Mouse (Mus musculus): ENCODE measurements at regions not wholly inside any gene's neighbourhood (a gene's known extent, or its start where the extent isn't known, plus 50 kb on each side); places are given as distances from the start of the nearest gene placed in this dataset.

DNA sequence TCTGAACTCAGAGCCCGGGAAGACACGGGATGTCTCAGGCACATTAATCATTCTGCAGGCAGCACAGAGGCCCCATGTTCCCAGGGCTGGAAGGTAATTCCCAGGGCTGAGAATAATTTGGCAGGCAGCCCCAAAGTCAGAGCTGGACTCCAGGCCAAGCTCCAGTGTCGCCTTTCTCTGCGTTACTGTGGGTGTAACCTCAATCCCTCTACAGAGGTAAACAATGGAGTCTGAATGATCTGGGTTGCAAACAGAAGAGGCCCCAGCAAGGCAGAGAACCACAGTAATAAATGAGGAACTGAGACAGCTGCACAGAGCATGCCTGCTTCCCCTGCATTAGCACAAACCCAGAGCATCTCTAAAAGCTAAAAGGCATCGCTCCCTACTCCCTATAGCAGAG, 184.8 kb downstream of the H2al1j start:
- Histone ChIP-seq H3K36me3 (ENCODE audit: control insufficient read depth, insufficient read depth, low read length) (no peaks in the 10 kb centered on the region), H3K27ac (ENCODE audit: control insufficient read depth, insufficient read depth, low read depth, low read length) (no peak overlapping the region)
- TF ChIP-seq POLR2A (IDR thresholded peaks at IDR 0.05; ENCODE audit: control insufficient read depth, low read depth, low read length), result no peak
- TF ChIP-seq CTCF (IDR thresholded peaks at IDR 0.05; ENCODE audit: control insufficient read depth, insufficient read depth, insufficient replicate concordance, low read depth, low read length), result no peak

DNA sequence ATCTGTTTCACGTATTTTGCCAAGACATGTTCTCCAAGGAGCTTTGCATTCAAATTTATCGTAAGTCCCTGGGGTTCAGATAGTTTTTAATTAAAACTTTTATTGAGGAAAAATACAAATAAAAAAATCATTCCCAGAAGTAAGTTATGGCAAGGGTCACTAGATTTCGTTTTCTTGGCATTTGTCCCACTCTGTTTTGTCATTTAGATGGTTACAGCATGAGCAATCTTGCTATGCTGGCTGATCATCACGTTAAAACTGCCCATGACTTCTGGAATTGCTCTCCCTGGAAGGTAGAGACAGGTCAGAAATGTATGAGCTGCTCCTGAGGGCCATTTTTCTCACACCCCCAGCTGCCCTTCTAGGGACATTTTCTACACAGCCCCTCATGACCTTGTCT, 185.3 kb downstream of the H2al1j start:
- Histone ChIP-seq H3K27ac (ENCODE audit: control insufficient read depth, insufficient read depth, low read depth, low read length) (no peak overlapping the region), H3K27me3 (ENCODE audit: control insufficient read depth, insufficient read depth, low read length) (no peaks in the 10 kb centered on the region), H3K4me3 (ENCODE audit: control insufficient read depth, low read depth, low read length) (no peak overlapping the region), H3K36me3 (ENCODE audit: control insufficient read depth, insufficient read depth, low read length) (no peaks in the 10 kb centered on the region), H3K4me1 (ENCODE audit: control insufficient read depth, insufficient read depth, low read length) (no peaks in the 10 kb centered on the region)
- TF ChIP-seq POLR2A (IDR thresholded peaks at IDR 0.05; ENCODE audit: control insufficient read depth, low read depth, low read length), result no peak
- TF ChIP-seq CTCF (IDR thresholded peaks at IDR 0.05; ENCODE audit: control insufficient read depth, insufficient read depth, insufficient replicate concordance, low read depth, low read length), result no peak

More for the DNA sequence above, 184.8 kb downstream of the H2al1j start:
- H3K4me1 ChIP-seq (ENCODE audit: control insufficient read depth, insufficient read depth, low read length), result no peaks in the 10 kb centered on the region
- no peak overlapping the region for H3K4me3 ChIP-seq (ENCODE audit: control insufficient read depth, low read depth, low read length)
- no peaks in the 10 kb centered on the region for H3K27me3 ChIP-seq (ENCODE audit: control insufficient read depth, insufficient read depth, low read length)

DNA sequence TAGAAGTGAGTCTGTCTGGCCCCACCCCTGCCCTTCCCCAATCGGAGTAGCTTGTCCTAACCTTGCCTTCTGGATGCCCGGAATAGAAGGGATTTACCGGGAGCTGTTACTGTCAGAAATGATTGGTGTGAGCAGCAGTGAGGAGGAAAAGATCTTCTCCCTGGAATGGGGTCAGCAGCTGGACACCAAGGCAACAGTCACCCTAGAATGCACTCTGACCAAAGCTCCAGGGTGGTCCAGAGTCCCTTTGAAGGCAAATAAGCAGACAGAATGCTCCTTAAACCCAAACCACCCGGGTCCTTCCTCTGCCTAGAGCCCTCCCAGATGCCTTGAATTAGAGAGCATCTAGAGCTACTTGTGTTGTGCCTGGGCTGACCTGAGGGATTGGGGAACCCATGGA, 196.2 kb downstream of the H2al1j start:
- H3K4me1 ChIP-seq (ENCODE audit: control insufficient read depth, insufficient read depth, low read length), result no peaks in the 10 kb centered on the region

DNA sequence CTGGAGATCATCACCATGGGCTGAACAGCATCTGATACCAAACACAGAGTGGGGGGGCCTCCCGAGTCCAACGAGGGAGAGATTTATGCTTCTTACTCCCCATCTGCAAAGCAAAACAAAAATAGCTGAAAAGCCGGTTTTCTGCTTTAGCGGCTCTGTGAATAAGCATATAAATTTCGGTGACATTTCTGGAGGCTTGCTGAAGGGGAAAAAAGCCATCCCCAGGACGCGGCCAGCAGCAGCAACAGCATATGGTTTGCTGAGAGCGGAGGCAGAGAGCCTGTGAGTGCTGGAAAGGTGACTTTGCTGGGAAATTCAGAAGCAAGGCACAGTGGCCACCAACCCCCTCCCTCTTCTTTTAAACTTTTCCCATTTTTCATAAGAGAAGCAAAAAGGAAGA, 197.7 kb downstream of the H2al1j start:
- Histone ChIP-seq H3K36me3 (ENCODE audit: control insufficient read depth, insufficient read depth, low read length) (no peaks in the 10 kb centered on the region), H3K27ac (ENCODE audit: control insufficient read depth, insufficient read depth, low read depth, low read length) (no peak overlapping the region), H3K4me3 (ENCODE audit: control insufficient read depth, low read depth, low read length) (no peak overlapping the region), H3K4me1 (ENCODE audit: control insufficient read depth, insufficient read depth, low read length) (no peaks in the 10 kb centered on the region), H3K27me3 (ENCODE audit: control insufficient read depth, insufficient read depth, low read length) (no peaks in the 10 kb centered on the region)
- no peak for TF ChIP-seq CTCF (IDR thresholded peaks at IDR 0.05; ENCODE audit: control insufficient read depth, insufficient read depth, insufficient replicate concordance, low read depth, low read length)
- TF ChIP-seq POLR2A (IDR thresholded peaks at IDR 0.05; ENCODE audit: control insufficient read depth, low read depth, low read length), result no peak

More for the DNA sequence above, 196.2 kb downstream of the H2al1j start:
- Histone ChIP-seq H3K36me3 (ENCODE audit: control insufficient read depth, insufficient read depth, low read length) (no peaks in the 10 kb centered on the region), H3K27me3 (ENCODE audit: control insufficient read depth, insufficient read depth, low read length) (no peaks in the 10 kb centered on the region), H3K4me3 (ENCODE audit: control insufficient read depth, low read depth, low read length) (no peak overlapping the region), H3K27ac (ENCODE audit: control insufficient read depth, insufficient read depth, low read depth, low read length) (no peak overlapping the region)
- no peak for TF ChIP-seq CTCF (IDR thresholded peaks at IDR 0.05; ENCODE audit: control insufficient read depth, insufficient read depth, insufficient replicate concordance, low read depth, low read length)

DNA sequence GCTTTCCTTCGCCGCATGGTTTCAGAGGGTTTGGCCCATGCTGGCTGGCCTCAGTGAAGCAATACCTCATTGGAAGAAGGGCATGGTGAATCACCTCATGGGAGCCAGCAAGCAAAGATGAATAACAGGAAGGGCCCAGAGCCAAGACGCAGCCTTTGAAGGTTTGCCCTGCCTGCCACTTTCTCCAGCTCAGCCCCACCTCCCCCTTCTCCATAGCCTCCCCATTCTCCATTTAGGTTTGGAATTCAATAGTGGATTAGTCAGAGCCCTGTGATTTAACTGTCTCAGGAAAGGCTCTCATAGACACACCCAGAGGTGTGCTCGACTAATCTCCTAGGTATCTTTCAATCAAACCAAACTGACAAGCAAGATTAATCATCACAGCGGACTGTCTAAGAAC, 201.0 kb downstream of the H2al1j start:
- H3K27me3 ChIP-seq (ENCODE audit: control insufficient read depth, insufficient read depth, low read length), result no peaks in the 10 kb centered on the region
- TF ChIP-seq CTCF (IDR thresholded peaks at IDR 0.05; ENCODE audit: control insufficient read depth, insufficient read depth, insufficient replicate concordance, low read depth, low read length) (no peak), POLR2A (IDR thresholded peaks at IDR 0.05; ENCODE audit: control insufficient read depth, low read depth, low read length) (no peak)
- H3K4me1 ChIP-seq (ENCODE audit: control insufficient read depth, insufficient read depth, low read length), result no peaks in the 10 kb centered on the region
- H3K4me3 ChIP-seq (ENCODE audit: control insufficient read depth, low read depth, low read length), result no peak overlapping the region
- no peaks in the 10 kb centered on the region for H3K36me3 ChIP-seq (ENCODE audit: control insufficient read depth, insufficient read depth, low read length)
- H3K27ac ChIP-seq (ENCODE audit: control insufficient read depth, insufficient read depth, low read depth, low read length), result no peak overlapping the region

DNA sequence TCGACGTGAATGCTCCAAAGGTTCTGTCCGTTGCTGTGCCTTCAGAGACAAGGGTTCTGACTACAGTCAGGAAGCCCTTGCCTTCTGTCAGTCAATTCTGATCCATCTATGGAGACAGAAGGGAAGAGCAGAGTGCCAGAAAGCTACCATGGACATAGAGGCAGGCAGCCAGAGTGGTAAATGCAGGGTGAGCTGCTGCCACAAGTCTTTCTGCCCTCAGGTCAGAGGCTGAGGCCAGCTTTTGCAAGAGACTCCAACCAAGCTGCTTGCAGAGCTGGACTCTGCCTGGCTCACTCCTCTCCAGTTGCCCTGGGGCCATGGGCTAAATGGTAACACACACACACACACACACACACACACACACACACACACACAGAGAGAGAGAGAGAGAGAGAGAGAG, 201.6 kb downstream of the H2al1j start:
- H3K27me3 ChIP-seq (ENCODE audit: control insufficient read depth, insufficient read depth, low read length), result no peaks in the 10 kb centered on the region
- no peak overlapping the region for H3K27ac ChIP-seq (ENCODE audit: control insufficient read depth, insufficient read depth, low read depth, low read length)
- no peaks in the 10 kb centered on the region for H3K4me1 ChIP-seq (ENCODE audit: control insufficient read depth, insufficient read depth, low read length)
- no peak for TF ChIP-seq POLR2A (IDR thresholded peaks at IDR 0.05; ENCODE audit: control insufficient read depth, low read depth, low read length)
- no peak for TF ChIP-seq CTCF (IDR thresholded peaks at IDR 0.05; ENCODE audit: control insufficient read depth, insufficient read depth, insufficient replicate concordance, low read depth, low read length)
- no peaks in the 10 kb centered on the region for H3K36me3 ChIP-seq (ENCODE audit: control insufficient read depth, insufficient read depth, low read length)
- no peak overlapping the region for H3K4me3 ChIP-seq (ENCODE audit: control insufficient read depth, low read depth, low read length)

DNA sequence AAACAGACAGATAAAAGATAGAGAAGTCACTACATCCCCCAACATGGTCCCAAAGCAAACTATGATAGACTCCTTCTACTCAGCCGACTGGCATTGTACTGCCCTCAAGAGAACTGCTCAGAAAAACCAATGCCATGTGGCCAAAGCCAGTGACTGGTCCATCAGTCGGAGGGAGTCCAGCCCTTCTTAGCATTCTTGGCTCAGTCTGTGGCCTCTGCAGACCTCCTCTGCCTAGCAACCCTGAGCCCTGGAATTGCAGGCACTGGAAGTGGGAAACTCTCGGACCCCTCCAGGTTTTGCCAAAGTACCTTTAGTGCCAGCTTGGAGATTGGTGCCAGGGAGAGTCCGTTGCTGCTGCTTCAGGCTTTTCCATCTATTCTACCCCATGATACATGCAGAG, 205.2 kb downstream of the H2al1j start:
- no peaks in the 10 kb centered on the region for H3K4me1 ChIP-seq (ENCODE audit: control insufficient read depth, insufficient read depth, low read length)
- H3K27me3 ChIP-seq (ENCODE audit: control insufficient read depth, insufficient read depth, low read length), result no peaks in the 10 kb centered on the region
- no peak overlapping the region for H3K4me3 ChIP-seq (ENCODE audit: control insufficient read depth, low read depth, low read length)
- H3K27ac ChIP-seq (ENCODE audit: control insufficient read depth, insufficient read depth, low read depth, low read length), result no peak overlapping the region
- no peaks in the 10 kb centered on the region for H3K36me3 ChIP-seq (ENCODE audit: control insufficient read depth, insufficient read depth, low read length)
- TF ChIP-seq POLR2A (IDR thresholded peaks at IDR 0.05; ENCODE audit: control insufficient read depth, low read depth, low read length) (no peak), CTCF (IDR thresholded peaks at IDR 0.05; ENCODE audit: control insufficient read depth, insufficient read depth, insufficient replicate concordance, low read depth, low read length) (no peak)

DNA sequence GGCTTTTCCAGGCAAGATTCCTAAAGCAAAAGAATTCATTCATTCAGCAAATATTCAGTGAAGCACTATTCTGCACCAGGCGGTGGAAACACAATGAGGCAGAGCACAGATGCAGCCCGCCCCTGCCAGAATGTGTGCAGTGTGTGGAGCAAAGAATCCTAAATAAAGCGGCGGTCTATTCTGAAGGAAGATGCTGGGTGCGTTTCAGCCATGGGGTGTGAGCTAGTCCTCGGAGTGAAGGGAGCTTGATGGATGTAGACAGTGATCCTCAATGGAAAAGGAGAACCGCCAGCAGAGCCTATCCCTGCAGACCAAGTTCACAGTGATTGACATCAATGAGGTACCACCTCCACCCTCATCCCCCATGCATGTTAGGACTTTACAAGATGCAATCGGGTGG, 206.2 kb downstream of the H2al1j start:
- Histone ChIP-seq H3K4me3 (ENCODE audit: control insufficient read depth, low read depth, low read length) (no peak overlapping the region), H3K27me3 (ENCODE audit: control insufficient read depth, insufficient read depth, low read length) (no peaks in the 10 kb centered on the region), H3K27ac (ENCODE audit: control insufficient read depth, insufficient read depth, low read depth, low read length) (no peak overlapping the region), H3K4me1 (ENCODE audit: control insufficient read depth, insufficient read depth, low read length) (no peaks in the 10 kb centered on the region), H3K36me3 (ENCODE audit: control insufficient read depth, insufficient read depth, low read length) (no peaks in the 10 kb centered on the region)
- TF ChIP-seq CTCF (IDR thresholded peaks at IDR 0.05; ENCODE audit: control insufficient read depth, insufficient read depth, insufficient replicate concordance, low read depth, low read length) (no peak), POLR2A (IDR thresholded peaks at IDR 0.05; ENCODE audit: control insufficient read depth, low read depth, low read length) (no peak)

Measured in testis, adult 2 months (tissue).